Mouse (Mus musculus): ENCODE results near the gene Gm20683. TPM values are rescaled to one million over a fixed set of nuclear protein-coding genes. Genes with fewer than 3 reads are reported as not detected.

The Gm20683 gene
- polyA plus RNA-seq (2016; fragmentation: Nextera tagmentation; extraction: Ambion mirVana) = 3.9 and 4.8 TPM in 2 replicates

DNA sequence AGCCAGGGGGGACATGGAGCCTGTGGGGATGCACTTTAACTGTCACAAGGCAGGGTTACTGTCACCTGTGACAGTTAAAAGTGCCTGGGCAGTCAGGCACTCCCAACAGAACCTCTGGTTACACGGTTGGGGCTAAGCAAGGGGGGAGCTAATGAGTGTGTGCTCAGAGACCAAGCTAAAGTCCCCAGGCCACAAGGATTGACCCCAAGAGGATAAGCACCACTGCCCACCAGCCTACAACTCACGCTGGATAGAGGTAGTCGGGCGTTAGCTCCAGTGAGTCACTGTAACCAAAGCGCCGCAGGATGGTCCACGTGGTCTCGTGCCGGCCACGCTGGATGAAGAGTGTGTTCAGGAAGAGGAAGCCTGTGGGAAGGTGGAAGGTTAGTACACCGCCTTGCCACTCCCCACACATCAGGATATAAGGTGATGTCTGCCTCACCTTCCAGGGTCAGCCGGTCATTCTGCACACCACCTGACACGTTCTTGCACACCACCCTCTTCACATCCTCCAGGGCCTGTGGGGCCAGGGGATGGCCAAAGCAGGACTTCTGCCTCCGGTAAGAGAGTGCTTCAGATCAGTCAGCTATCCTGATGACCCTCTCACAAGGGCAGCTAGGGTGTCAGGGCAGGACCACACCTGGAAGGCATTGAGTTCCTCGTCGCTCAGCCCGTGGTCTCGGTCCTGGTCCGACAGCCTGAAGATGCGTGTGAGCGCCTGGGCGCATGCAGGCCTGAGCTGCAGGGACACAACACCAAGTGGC, at the start of gene Gm20683:
Gm20683 (minus strand) TSS at position 647 of the 764 bp plus-strand sequence.
- no peak within 1 kb of the TSS for H3K9ac ChIP-seq
- no peaks in the 10 kb centered on the region for H3K27me3 ChIP-seq (replicated peaks)
- no peak within 1 kb of the TSS for H3K27ac ChIP-seq
- no peaks in the 10 kb centered on the region for H3K9me3 ChIP-seq
- 94% methylated on average over 22 of the region's 22 CpGs for WGBS
- ATAC-seq (ENCODE audit: low FRiP score, low read depth) = no peak
- peaks cover 48% of the 10 kb centered on the region for H3K36me3 ChIP-seq
- H3K4me3 ChIP-seq = no peak within 1 kb of the TSS
- H3K4me2 ChIP-seq (replicated peaks) = no peak within 1 kb of the TSS
- H3K4me1 ChIP-seq = peaks cover 31% of the 10 kb centered on the region

DNA sequence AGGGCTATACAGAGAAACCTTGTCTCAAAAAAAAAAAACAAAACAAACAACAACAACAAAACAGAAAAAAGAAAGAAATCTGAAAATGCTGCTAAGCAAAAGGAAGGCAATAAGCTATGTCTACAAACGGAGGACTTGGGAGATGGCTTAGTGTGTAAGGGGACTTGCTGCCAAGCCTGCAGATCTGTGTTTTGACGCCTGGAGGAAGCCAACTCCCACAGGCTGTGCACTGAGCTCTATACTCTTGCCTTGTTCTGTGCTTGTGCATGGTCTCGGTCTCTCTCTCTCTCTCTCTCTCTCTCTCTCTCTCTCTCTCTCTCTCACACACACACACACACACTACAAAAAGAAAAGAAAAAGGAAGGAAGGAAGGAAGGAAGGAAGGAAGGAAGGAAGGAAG, 47.3 kb upstream of the Gm20683 start:
- WGBS = 85% methylated on average over 3 of the region's 3 CpGs
- H3K9me3 ChIP-seq = no peaks in the 10 kb centered on the region
- H3K4me1 ChIP-seq = 0 out of 2 replicates have a peak, but pooled peaks cover 3% of the 10 kb centered on the region
- peaks cover 37% of the 10 kb centered on the region for H3K36me3 ChIP-seq
- H3K27me3 ChIP-seq (replicated peaks) = no peaks in the 10 kb centered on the region
- no peak overlapping the region for H3K9ac ChIP-seq
- H3K4me2 ChIP-seq (replicated peaks) = no peak overlapping the region
- no peak for ATAC-seq (ENCODE audit: low FRiP score, low read depth)
- H3K4me3 ChIP-seq = no peak overlapping the region
- no peak overlapping the region for H3K27ac ChIP-seq

DNA sequence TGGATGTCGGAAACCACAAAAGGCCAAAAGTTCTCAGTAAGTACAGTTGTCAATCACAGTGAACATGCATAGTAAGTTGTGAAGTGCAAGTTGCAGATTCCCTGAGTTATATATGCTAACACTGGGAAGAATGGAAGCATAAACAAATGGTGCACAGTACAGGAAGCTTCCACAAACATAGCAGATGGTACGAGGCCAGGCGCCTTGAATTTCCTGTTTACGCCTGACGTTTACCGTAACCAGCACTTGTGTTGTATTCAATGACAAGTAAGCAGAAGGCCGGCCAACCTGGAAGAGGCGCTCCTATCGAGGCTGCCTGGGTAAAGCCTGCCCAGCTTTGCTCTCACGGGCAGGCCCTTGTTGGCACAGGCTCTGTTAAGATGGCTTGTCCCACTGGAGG, 45.9 kb upstream of the Gm20683 start:
- WGBS = 95% methylated on average over 10 of the region's 10 CpGs
- Histone ChIP-seq H3K9me3 (no peaks in the 10 kb centered on the region), H3K27ac (no peak overlapping the region), H3K4me2 (replicated peaks) (no peak overlapping the region), H3K9ac (no peak overlapping the region), H3K36me3 (peaks cover 50% of the 10 kb centered on the region), H3K4me1 (0 out of 2 replicates have a peak, but pooled peaks cover 3% of the 10 kb centered on the region), H3K4me3 (no peak overlapping the region), H3K27me3 (replicated peaks) (no peaks in the 10 kb centered on the region)
- ATAC-seq (ENCODE audit: low FRiP score, low read depth) = no peak

DNA sequence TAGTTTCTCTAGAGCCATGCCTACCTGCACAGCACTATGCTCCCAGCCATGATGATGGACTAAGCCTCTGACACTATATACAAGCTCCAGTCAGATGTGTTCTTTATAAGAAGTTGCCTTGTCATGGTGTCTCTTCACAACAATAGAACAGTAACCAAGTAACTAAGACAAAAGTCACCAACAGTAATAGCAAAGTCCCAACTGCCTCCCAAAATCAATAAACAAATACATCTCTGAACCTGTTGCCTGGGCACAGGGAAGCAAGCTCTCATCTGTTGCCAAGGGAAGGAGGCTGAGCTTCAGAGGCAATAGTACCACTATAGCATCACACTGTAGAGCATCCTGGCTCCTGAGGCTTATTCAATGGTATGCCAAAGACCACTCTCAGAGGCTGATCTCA, 45.2 kb upstream of the Gm20683 start:
- Histone ChIP-seq H3K4me2 (replicated peaks) (no peak overlapping the region), H3K9ac (no peak overlapping the region), H3K27me3 (replicated peaks) (no peaks in the 10 kb centered on the region), H3K4me1 (peaks cover 3% of the 10 kb centered on the region), H3K27ac (no peak overlapping the region), H3K9me3 (no peaks in the 10 kb centered on the region), H3K4me3 (no peak overlapping the region), H3K36me3 (peaks cover 57% of the 10 kb centered on the region)
- ATAC-seq (ENCODE audit: low FRiP score, low read depth) = no peak

DNA sequence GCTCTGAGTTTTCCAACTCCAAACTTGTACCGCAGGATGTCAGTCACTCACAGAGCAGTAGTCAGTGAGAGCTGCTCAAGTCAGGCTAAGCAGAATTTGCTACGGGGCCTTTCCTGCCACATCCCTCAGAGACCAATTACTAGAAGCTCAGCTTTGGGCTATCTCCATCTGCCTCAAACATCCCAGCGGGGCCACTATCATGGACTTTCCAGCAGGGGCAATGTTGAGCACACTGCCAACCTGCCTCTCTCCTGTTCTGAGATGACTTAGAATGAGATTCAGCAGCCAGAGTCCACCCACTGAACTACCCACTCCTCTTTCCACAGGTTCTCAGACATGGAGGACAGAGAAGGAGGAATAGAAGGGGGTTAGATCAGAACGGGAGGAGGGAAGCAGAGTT, 44.1 kb upstream of the Gm20683 start:
- peaks cover 58% of the 10 kb centered on the region for H3K36me3 ChIP-seq
- 65% methylated on average over 4 of the region's 4 CpGs for WGBS

DNA sequence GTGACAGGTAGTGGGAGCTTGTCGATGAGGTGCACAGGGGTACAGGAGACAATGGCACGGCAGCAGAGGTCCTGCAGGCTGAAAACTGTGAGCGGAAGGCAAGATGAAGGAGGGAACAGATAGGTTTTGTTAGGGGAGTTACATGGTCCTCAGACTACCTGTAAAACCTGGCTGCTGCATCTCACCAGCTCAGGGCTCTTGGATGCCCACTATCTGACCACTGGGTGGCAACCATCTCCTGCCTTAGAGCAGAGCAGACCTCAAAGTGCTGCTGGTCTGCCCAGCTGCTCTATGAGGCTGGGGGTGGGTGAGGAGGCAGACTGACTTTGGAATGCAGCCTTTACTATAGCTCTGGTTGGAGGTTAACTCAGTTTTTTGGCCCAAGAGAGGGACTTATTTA, 42.3 kb upstream of the Gm20683 start:
- H3K9ac ChIP-seq = no peak overlapping the region
- H3K27me3 ChIP-seq (replicated peaks) = no peaks in the 10 kb centered on the region
- 90% methylated on average over 3 of the region's 3 CpGs for WGBS
- H3K9me3 ChIP-seq = no peaks in the 10 kb centered on the region
- peaks cover 56% of the 10 kb centered on the region for H3K36me3 ChIP-seq
- H3K27ac ChIP-seq = no peak overlapping the region
- H3K4me3 ChIP-seq = no peak overlapping the region
- H3K4me2 ChIP-seq (replicated peaks) = no peak overlapping the region
- peaks cover 23% of the 10 kb centered on the region for H3K4me1 ChIP-seq
- ATAC-seq (ENCODE audit: low FRiP score, low read depth) = no peak

More for the DNA sequence above, 44.1 kb upstream of the Gm20683 start:
- Histone ChIP-seq H3K27me3 (replicated peaks) (no peaks in the 10 kb centered on the region), H3K27ac (no peak overlapping the region), H3K9ac (no peak overlapping the region), H3K4me2 (replicated peaks) (no peak overlapping the region), H3K9me3 (no peaks in the 10 kb centered on the region), H3K4me3 (no peak overlapping the region), H3K4me1 (peaks cover 14% of the 10 kb centered on the region)
- ATAC-seq (ENCODE audit: low FRiP score, low read depth) = no peak

DNA sequence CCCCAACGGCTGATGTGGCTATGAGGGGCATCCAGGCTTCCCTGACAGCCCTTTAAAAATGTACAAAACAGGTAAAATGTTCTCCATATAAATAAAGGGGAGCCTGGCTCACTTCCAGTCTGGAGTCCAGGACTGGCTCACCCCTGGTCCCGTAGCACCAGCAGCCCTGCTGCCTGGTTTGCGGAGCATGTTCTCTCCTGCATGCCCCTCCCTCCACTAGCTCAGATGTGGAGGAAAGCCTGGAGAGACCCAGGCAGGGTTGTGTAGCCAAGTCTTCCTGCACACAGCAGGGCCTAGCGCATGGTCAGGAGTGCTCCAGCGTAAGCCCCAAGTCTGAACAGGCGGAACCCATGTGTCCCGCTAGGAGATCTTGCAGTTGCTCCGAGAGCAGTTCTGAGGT, 41.7 kb upstream of the Gm20683 start:
- ATAC-seq (ENCODE audit: low FRiP score, low read depth) = no peak
- H3K9ac ChIP-seq = peak overlapping the region; percentile 5; the same call in 1 of the 2 replicates
- 87% methylated on average over 8 of the region's 8 CpGs for whole genome bisulfite sequencing
- H3K27me3 ChIP-seq (replicated peaks) = no peaks in the 10 kb centered on the region
- peaks cover 58% of the 10 kb centered on the region for H3K36me3 ChIP-seq
- H3K9me3 ChIP-seq = no peaks in the 10 kb centered on the region
- H3K4me3 ChIP-seq = no peak overlapping the region
- H3K27ac ChIP-seq = no peak overlapping the region
- peaks cover 23% of the 10 kb centered on the region for H3K4me1 ChIP-seq
- H3K4me2 ChIP-seq (replicated peaks) = no peak overlapping the region

DNA sequence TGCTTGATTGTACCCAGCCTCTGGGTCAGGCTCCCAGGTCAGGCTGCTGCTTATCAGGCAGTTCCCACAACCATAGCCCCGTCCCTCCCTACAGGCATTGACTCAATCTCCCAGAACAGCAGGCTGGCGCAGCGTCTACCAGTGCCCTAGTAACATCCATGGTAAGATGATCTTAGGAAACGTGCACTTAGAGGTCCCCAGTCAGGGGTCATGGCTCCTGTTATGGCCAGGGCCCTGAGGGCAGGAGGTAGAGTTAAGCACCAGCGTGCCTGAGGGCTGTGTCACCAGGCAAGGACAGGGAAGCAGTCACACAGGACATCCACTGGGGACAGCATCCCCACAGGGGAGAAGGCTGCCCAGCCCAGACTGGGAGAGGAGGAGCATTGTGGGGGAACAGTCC, 40.7 kb upstream of the Gm20683 start:
- 38% methylated on average over 5 of the region's 5 CpGs for WGBS
- peaks cover 57% of the 10 kb centered on the region for H3K36me3 ChIP-seq
- H3K4me3 ChIP-seq = no peak overlapping the region
- no peaks in the 10 kb centered on the region for H3K9me3 ChIP-seq
- no peaks in the 10 kb centered on the region for H3K27me3 ChIP-seq (replicated peaks)
- H3K4me2 ChIP-seq (replicated peaks) = no peak overlapping the region
- H3K9ac ChIP-seq = no peak overlapping the region
- no peak overlapping the region for H3K27ac ChIP-seq
- ATAC-seq (ENCODE audit: low FRiP score, low read depth) = no peak
- H3K4me1 ChIP-seq = peaks cover 23% of the 10 kb centered on the region

DNA sequence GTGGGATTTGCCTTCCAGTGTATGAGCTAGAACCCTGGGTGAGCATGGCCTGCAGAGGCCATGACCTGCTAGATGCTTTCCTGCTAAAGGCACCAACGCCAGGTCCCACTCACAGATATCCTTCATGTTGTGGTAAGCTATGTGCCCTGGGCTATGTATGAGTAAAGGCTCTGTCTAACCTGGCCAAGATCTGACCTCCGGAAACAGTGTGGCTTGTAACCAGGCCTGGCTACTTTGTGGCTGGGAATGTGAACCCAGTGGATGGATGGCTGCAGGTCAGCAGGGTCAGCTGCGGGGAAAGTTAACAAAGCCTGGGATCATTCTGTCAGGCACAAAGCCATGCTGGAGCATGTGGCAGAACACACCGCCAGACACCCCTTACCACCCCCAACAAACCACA, 40.1 kb upstream of the Gm20683 start:
- Histone ChIP-seq H3K9ac (no peak overlapping the region), H3K27me3 (replicated peaks) (no peaks in the 10 kb centered on the region), H3K36me3 (peaks cover 55% of the 10 kb centered on the region), H3K4me2 (replicated peaks) (no peak overlapping the region), H3K4me3 (no peak overlapping the region), H3K4me1 (peaks cover 28% of the 10 kb centered on the region), H3K9me3 (no peaks in the 10 kb centered on the region), H3K27ac (no peak overlapping the region)
- ATAC-seq (ENCODE audit: low FRiP score, low read depth) = no peak
- WGBS = 10% methylated on average over 4 of the region's 4 CpGs

DNA sequence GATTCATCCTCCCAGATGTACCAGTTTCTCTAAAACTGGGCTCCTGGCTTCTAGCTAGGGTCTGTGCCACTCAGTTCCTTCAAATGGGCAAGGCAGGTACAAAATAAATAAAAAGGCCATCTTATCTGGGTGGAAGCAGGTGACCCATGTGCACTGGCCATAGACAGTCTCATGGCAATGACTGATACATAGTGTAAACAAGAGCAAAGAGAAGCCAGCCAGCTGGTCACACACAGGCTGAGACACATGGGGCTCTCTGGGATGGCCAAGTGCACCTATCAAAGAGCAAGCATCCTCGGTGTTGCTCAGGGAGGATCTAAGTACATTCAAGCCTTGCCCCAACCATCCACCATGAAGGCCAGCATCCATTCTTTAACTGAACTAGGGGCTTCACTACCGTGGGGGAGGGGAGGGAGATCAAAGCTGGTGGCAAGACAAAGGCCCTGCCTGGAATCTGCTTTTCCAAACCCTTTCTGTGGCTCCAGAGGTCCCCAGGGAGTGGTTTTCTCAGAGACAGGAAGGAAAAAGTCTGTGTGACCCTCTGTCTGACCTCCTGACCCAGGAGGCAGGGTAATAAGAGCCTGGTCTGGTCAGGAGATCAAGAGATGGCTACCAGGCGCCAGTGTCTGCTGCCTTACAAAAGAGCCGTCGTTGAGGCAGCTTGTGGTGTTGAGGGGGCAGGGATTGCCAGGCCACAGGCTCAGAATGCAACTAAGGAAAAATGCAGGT, 39.5 kb upstream of the Gm20683 start:
- ATAC-seq (ENCODE audit: low FRiP score, low read depth) = no peak
- Histone ChIP-seq H3K27ac (no peak overlapping the region), H3K4me3 (no peak overlapping the region), H3K27me3 (replicated peaks) (no peaks in the 10 kb centered on the region), H3K36me3 (peaks cover 55% of the 10 kb centered on the region), H3K9ac (no peak overlapping the region), H3K4me1 (peaks cover 35% of the 10 kb centered on the region), H3K9me3 (no peaks in the 10 kb centered on the region), H3K4me2 (replicated peaks) (no peak overlapping the region)
- 4% methylated on average over 5 of the region's 5 CpGs for WGBS

DNA sequence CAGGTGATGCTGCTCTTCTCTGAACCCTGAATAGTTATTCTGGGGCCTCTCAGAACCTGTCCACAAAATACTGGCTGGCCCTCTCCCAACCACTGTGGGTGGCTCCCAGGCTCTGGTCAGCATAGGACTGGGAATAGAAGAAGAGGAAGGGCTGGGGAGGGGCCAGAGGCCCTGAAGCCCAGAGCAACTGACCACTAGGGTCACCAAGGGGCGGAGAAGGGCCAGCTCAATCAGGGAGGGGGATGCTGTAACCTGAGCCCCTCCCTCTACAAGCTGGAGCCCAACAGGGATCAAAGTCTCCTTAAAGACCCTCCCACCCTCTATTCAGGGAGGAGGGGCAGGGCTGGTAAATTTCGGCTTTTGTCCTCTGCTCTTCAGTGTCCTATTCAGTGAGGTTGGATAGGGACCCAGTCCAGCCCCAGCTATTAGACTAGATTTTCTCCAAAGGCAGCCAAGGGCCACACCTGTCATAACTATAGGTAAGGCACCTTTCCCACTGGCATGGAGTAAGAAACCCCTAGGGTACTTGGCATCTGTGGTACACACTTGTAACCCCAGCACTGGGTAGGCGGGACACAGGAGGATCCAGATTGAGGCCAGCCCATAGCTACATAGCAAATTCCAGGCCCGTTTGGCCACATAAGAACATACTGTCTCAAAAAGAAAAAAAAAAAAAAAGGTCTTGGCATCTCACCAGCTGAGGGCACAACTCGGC, 38.8 kb upstream of the Gm20683 start, which contains the start of gene Wfikkn1:
Wfikkn1 (minus strand) TSS at position 663 of the 715 bp plus-strand sequence.
- no peak within 1 kb of the TSS for H3K4me2 ChIP-seq (replicated peaks)
- H3K9me3 ChIP-seq = no peaks in the 10 kb centered on the region
- H3K36me3 ChIP-seq = peaks cover 55% of the 10 kb centered on the region
- 9% methylated on average over 5 of the region's 5 CpGs for WGBS
- no peak within 1 kb of the TSS for H3K4me3 ChIP-seq
- H3K4me1 ChIP-seq = peaks cover 36% of the 10 kb centered on the region
- no peak within 1 kb of the TSS for H3K9ac ChIP-seq
- no peak within 1 kb of the TSS for H3K27ac ChIP-seq
- ATAC-seq (ENCODE audit: low FRiP score, low read depth) = no peak
- H3K27me3 ChIP-seq (replicated peaks) = no peaks in the 10 kb centered on the region

DNA sequence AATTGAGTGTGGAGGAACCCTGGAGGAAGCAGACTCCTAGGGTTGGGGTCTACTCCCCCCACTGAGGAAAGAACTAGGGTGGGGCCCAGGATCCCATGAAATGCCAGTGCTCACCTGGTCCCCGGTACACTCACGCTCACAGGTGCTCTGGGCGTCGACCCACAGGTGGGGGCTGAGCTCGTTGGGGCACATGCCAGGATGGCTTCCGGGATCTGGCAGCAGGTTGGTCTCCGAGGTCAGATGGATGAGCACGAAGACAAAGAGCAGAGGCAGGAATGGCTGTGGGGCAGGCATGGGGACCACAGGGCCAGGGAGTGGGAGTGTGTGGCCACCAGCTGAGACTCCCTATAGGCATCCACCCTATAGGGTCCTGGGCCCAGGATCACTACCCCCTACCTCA, 38.2 kb upstream of the Gm20683 start:
- H3K4me3 ChIP-seq = no peak overlapping the region
- no peak overlapping the region for H3K4me2 ChIP-seq (replicated peaks)
- 58% methylated on average over 8 of the region's 8 CpGs for WGBS
- peaks cover 54% of the 10 kb centered on the region for H3K36me3 ChIP-seq
- H3K27ac ChIP-seq = no peak overlapping the region
- no peaks in the 10 kb centered on the region for H3K27me3 ChIP-seq (replicated peaks)
- ATAC-seq (ENCODE audit: low FRiP score, low read depth) = no peak
- peaks cover 36% of the 10 kb centered on the region for H3K4me1 ChIP-seq
- H3K9ac ChIP-seq = no peak overlapping the region
- no peaks in the 10 kb centered on the region for H3K9me3 ChIP-seq
